Comparison of ENCODE assay signal across 8 mouse cellular contexts in the genomic region with DNA sequence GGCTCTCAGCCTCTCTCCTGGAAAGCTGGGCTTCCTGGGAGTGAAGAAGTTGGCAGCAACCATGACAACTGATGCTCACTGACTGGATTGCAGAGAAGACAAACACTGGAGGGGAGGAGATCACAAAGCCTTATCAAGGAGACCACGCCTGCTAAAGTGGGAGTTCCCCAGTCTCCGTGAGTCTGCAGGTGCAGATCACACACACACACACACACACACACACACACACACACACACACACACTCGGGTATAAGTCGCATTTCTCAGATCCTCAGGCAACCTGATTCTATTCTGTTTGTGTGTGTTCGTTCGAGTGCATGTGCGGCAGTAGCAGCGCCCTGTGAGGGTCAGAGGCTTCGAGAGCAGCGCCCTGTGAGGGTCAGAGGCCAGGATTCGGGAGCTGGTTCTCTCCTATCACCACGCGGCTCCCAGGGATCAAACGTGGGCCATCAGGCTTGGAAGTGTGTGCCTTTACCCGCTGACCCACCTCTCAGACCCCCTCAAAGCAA. TPM values are rescaled to one million over a fixed set of nuclear protein-coding genes. Genes with fewer than 3 reads are reported as not detected.
DNase-seq lines count a peak whose midpoint lies in the region; ATAC-seq and TF ChIP-seq lines count a peak whose summit lies in the region.

No protein-coding gene starts in this region.

- 31% methylated on average over 15 of the region's 15 CpGs for WGBS in heart, embryonic 11.5 days (ENCODE audit: insufficient replicate concordance)
- 28% methylated on average over 15 of the region's 15 CpGs for WGBS in intestine, embryonic 16.5 days
- 12% methylated on average over 15 of the region's 15 CpGs for WGBS in midbrain, embryonic 14.5 days

- H3K4me3 ChIP-seq in heart, embryonic 11.5 days (ENCODE audit: low read depth, low read length) = no peak overlapping the region
- H3K4me3 ChIP-seq in CH12.LX (replicated peaks in 1 of 3; ENCODE audit: low read depth in 2 of 3, low read length in 2 of 3, poor library complexity in 1 of 3) = no peak overlapping the region
- H3K4me3 ChIP-seq in intestine, embryonic 16.5 days (ENCODE audit: low read length) = no peak overlapping the region
- H3K4me3 ChIP-seq in midbrain, embryonic 14.5 days (replicated peaks; ENCODE audit: low read depth, low read length) = no peak overlapping the region

- no peak for TF ChIP-seq EP300 in CH12.LX (IDR thresholded peaks at IDR 0.05; ENCODE audit: low read length)

- no peak for TF ChIP-seq CTCF in CH12.LX (conservative IDR thresholded peaks at IDR 0.05 in 1 of 2, IDR thresholded peaks at IDR 0.05 in 1 of 2; ENCODE audit: low read depth in 2 of 2, low read length in 2 of 2)

- DNase-seq in heart, postnatal 4 days = no peak
- DNase-seq in CH12.LX (ENCODE audit: extremely low read depth) = peak; percentile 50
- DNase-seq in midbrain, embryonic 14.5 days = peak; percentile 31
- DNase-seq in urinary bladder, adult 2 months (ENCODE audit: low spot score) = no peak
- DNase-seq in ovary, postnatal 10 days (ENCODE audit: low spot score) = no peak

- peaks cover 12% of the 10 kb centered on the region for H3K4me1 ChIP-seq in heart, embryonic 11.5 days (ENCODE audit: control insufficient read depth, insufficient read depth, low read length)
- peaks cover 3 to 11% of the 10 kb centered on the region in 2 experiments; a peak in 3 of 4 replicates for H3K4me1 ChIP-seq in CH12.LX (ENCODE audit: control insufficient read depth in 1 of 2, insufficient read depth in 2 of 2)
- H3K4me1 ChIP-seq in intestine, embryonic 16.5 days (ENCODE audit: control insufficient read depth, insufficient read depth, low read length) = peaks cover 13% of the 10 kb centered on the region; the same call in 1 of the 2 replicates
- no peaks in the 10 kb centered on the region for H3K4me1 ChIP-seq in midbrain, embryonic 14.5 days (ENCODE audit: control insufficient read depth, insufficient read depth, low read length)

- H3K9ac ChIP-seq in heart, embryonic 11.5 days (ENCODE audit: low read depth, low read length) = no peak overlapping the region
- H3K9ac ChIP-seq in CH12.LX (ENCODE audit: insufficient read depth, low read depth) = no peak overlapping the region
- no peak overlapping the region for H3K9ac ChIP-seq in intestine, embryonic 16.5 days (ENCODE audit: low read depth, low read length)
- no peak overlapping the region for H3K9ac ChIP-seq in midbrain, embryonic 14.5 days (replicated peaks; ENCODE audit: low read length)

- no peaks in the 10 kb centered on the region for H3K79me2 ChIP-seq in CH12.LX (replicated peaks; ENCODE audit: control insufficient read depth, extremely low read depth, insufficient read depth, poor library complexity, severe bottlenecking)

- H3K4me2 ChIP-seq in heart, embryonic 11.5 days = peak overlapping the region; percentile 37; the same call in 1 of the 2 replicates
- no peak overlapping the region for H3K4me2 ChIP-seq in CH12.LX (ENCODE audit: insufficient read depth, low read depth, poor library complexity, severe bottlenecking)
- H3K4me2 ChIP-seq in intestine, embryonic 16.5 days (ENCODE audit: low read depth, low read length) = peak overlapping the region; percentile 34
- H3K4me2 ChIP-seq in midbrain, embryonic 14.5 days (ENCODE audit: low read length) = peak overlapping the region; percentile 8; the same call in 1 of the 2 replicates

- no peaks in the 10 kb centered on the region for H3K27me3 ChIP-seq in heart, embryonic 11.5 days (ENCODE audit: control insufficient read depth, insufficient read depth, low read length)
- no peaks in the 10 kb centered on the region for H3K27me3 ChIP-seq in CH12.LX (replicated peaks)
- no peaks in the 10 kb centered on the region for H3K27me3 ChIP-seq in intestine, embryonic 16.5 days (replicated peaks; ENCODE audit: control insufficient read depth, insufficient read depth, low read length)
- H3K27me3 ChIP-seq in midbrain, embryonic 14.5 days (ENCODE audit: control insufficient read depth, insufficient read depth, low read length) = no peaks in the 10 kb centered on the region

- no peaks in the 10 kb centered on the region for H3K9me3 ChIP-seq in heart, embryonic 11.5 days (replicated peaks; ENCODE audit: control insufficient read depth, low read length)
- no peaks in the 10 kb centered on the region for H3K9me3 ChIP-seq in CH12.LX (replicated peaks; ENCODE audit: low read length)
- H3K9me3 ChIP-seq in intestine, embryonic 16.5 days (ENCODE audit: control insufficient read depth, low read length) = no peaks in the 10 kb centered on the region
- no peaks in the 10 kb centered on the region for H3K9me3 ChIP-seq in midbrain, embryonic 14.5 days (ENCODE audit: control insufficient read depth, low read length)

- TF ChIP-seq POLR2A in CH12.LX (IDR thresholded peaks at IDR 0.05; ENCODE audit: low read depth, low read length) = no peak

- H3K27ac ChIP-seq in heart, embryonic 11.5 days (ENCODE audit: low read depth, low read length) = no peak overlapping the region
- no peak overlapping the region for H3K27ac ChIP-seq in CH12.LX (ENCODE audit: insufficient read depth, low read depth)
- no peak overlapping the region for H3K27ac ChIP-seq in intestine, embryonic 16.5 days (ENCODE audit: low read length)
- H3K27ac ChIP-seq in midbrain, embryonic 14.5 days (replicated peaks; ENCODE audit: low read depth, low read length) = no peak overlapping the region

- H3K36me3 ChIP-seq in heart, embryonic 11.5 days (ENCODE audit: control insufficient read depth, insufficient read depth, low read length) = no peaks in the 10 kb centered on the region
- no peaks in the 10 kb centered on the region for H3K36me3 ChIP-seq in CH12.LX (replicated peaks in 1 of 2; ENCODE audit: control insufficient read depth in 1 of 2, insufficient read depth in 1 of 2, low read length in 1 of 2)
- no peaks in the 10 kb centered on the region for H3K36me3 ChIP-seq in intestine, embryonic 16.5 days (ENCODE audit: control insufficient read depth, insufficient read depth, low read length)
- H3K36me3 ChIP-seq in midbrain, embryonic 14.5 days (ENCODE audit: control insufficient read depth, insufficient read depth, low read length) = no peaks in the 10 kb centered on the region

- in situ Hi-C loops in CH12.LX (cut with MboI; ENCODE audit: low pct_ligation_motif_present, low pct_unique_long_range_greater_than_20kb, low sequenced_read_pairs) = no loop called here

- dilution Hi-C loops in CH12.LX (cut with MboI; ENCODE audit: extremely low pct_ligation_motif_present, extremely low pct_unique_long_range_greater_than_20kb, low sequenced_read_pairs) = no loop called here

- ATAC-seq in heart, embryonic 11.5 days (replicated peaks; ENCODE audit: insufficient number of reproducible peaks, low FRiP score, low TSS enrichment) = no peak
- ATAC-seq in intestine, embryonic 16.5 days = peak; percentile 68
- ATAC-seq in midbrain, embryonic 14.5 days (ENCODE audit: low FRiP score, low TSS enrichment) = no peak
- no peak for ATAC-seq in inflammation-experienced regulatory T-cells, adult 6 months

- no peak for TF ChIP-seq RAD21 in CH12.LX (IDR thresholded peaks at IDR 0.05; ENCODE audit: low read depth, low read length)

TF ChIP-seq in CH12.LX, 34 proteins besides CTCF, POLR2A, EP300 and RAD21:
- TF ChIP-seq TCF12 (IDR thresholded peaks at IDR 0.05; ENCODE audit: low read depth, low read length) = peak; percentile 36; the same call in 1 of the 2 replicates
- no peak for TF ChIP-seq SIN3A (IDR thresholded peaks at IDR 0.05; ENCODE audit: low read length)

RNA-seq across cellular contexts. Expression of a gene that starts 36.5 kb away (rescaled TPM):
- 264 and 300 TPM in 2 replicates for polyA plus RNA-seq in heart, embryonic 11.5 days (2014; fragmentation: Nextera tagmentation; extraction: Ambion mirVana)
- total RNA-seq in heart, postnatal 4 days (2021) = 100 to 1,000 TPM; 460 to 475 TPM
- total RNA-seq in CH12.LX (2012; rRNA removed) = 45.3 and 50.8 TPM in 2 replicates
- total RNA-seq in CH12.LX (2014; rRNA removed) = 116 and 127 TPM in 2 replicates
- polyA plus RNA-seq in CH12.LX (2012; ENCODE audit: insufficient read length, low read depth) = 188 and 194 TPM in 2 replicates
- 161 and 168 TPM in 2 replicates for polyA plus RNA-seq in intestine, embryonic 16.5 days (2015; fragmentation: Nextera tagmentation; extraction: Ambion mirVana)
- 247 and 254 TPM in 2 replicates for polyA plus RNA-seq in midbrain, embryonic 14.5 days (2014; fragmentation: Nextera tagmentation; extraction: Ambion mirVana)
- polyA plus RNA-seq in inflammation-experienced regulatory T-cells, adult 6 months (2017; shearing (Covaris generic)) = 100 to 1,000 TPM in 2 of 3 experiments, 10 to 100 TPM in 1; 83.2 to 212 (median 169) TPM
- 446 and 557 TPM in 2 replicates for polyA plus RNA-seq in urinary bladder, adult 2 months (2012; rRNA removed)

Comparison
In these comparisons a context has a peak if more than half of its experiments do, and no peak if none do; other contexts are left out.
1. DNase-seq: peak in CH12.LX (single experiment) and midbrain, embryonic 14.5 days (single experiment); none in heart, postnatal 4 days (single experiment), urinary bladder, adult 2 months (single experiment) and ovary, postnatal 10 days (single experiment).